Mouse (Mus musculus): ENCODE results near the gene Mmp25.

Mmp25 gene

DNA sequence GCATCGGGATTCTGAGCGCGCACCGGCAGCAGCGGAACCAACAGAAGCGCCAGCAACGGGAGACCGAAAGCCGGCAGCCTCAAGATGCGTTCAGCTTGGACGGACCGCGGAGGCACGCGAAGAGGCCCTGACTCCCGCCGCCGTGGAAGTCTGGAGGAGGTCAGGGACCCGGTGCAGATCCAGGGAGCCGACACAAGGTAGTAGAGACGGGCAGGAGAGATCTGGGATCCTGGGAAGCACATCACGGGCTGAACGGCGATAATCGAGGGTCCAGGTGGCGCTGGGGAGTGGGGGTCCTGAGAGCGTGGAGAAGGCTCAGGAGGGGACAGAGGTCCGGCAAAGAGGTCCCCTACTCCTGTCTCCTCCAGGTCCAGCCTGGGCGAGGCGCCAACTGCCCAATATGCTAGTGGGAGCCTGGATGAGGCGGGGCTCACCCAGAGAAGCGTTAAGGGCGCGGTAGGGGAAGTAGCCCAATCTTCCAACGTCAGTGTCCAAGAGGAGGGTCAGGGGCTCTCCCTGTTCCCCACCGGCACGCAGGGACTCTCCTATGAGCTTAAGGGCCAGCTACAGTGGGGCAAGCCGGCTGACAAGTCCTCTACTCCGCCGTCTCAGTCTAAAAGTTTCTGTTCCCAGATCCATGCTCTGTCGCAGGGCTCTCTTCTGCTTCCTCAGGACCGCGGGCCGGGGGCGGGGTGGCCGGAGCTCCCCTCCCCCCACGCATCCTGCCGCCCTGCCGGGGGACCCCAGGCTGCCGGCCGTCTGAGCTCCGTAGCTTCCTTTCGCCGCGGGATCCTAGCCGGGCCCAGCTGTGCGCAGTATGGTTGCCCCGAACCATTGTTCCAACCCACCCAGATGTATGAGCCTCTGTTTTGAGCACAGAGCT lies at the start of gene Mmp25:
Gene Mmp25, minus strand, starts transcription at position 665 of the 883 bp plus-strand sequence.
- no peak for DNase-seq

DNA sequence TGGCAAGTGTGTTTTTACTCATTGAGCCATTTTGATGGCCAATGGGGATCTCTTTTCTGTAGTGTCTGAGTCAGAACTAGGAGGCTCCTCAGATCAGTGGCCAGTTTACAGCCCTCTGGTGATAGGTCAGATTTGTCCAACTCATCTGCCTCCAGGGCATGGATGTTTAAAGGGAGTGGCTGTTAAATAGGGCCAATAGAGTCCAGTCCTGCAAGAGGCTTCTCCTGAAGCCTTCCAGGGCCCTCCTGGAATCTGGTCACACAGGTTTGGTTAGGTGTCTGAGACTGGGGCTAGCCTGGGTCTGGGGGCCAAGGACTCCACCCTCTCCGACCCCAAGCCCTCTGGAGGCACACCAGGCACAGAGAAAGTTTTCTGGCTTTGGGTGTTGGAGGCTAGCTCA lies 49.4 kb upstream of the Mmp25 start:
- no peak for DNase-seq

DNA sequence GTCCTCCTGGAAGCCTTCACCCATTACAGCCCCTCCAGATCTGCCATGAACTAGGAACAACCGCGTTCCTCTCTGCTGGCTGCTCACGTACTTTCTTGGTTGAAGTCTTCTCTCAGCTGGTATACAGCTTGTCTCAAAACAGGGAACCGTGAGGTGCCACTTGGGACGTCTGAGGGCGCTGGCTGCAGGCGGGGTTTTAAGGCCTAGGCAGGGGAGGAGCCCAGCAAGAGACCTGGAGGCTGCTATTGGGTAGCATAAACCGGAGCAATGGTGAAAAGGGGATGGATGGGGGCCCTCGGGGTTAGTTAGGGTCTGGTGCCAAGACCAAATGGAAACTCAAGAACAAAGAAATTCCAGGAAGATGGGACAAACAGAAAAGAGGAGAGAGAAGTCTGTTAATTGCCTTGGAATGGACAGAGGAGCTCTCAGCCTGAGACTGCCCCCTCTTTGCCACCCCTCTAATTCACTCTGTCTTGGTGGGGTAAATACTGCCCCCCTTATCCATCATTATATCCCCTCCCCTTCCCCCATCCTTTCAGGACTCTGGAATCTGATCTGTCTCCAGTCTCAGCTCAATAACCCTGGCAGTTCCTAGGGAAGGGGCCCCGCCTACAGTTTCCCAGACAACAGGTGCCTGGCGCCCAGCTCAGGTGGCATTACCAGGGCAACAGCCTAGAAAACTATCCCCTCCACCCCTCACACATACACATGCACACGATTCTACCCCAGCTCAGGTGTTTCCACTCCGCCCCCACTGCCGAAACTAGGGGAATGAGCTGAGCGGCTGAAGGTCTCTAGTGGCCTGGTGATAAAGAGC lies 39.0 kb upstream of the Mmp25 start, which contains the start of gene Cldn9:
Gene Cldn9, minus strand, starts transcription at position 171 of the 817 bp plus-strand sequence.
- DNase-seq: no peak

GRCm38 (mm10) chr17:23683226-23683625 lies 38.1 kb upstream of the Mmp25 start:
- no peak for DNase-seq

GRCm38 (mm10) chr17:23682530-23682929 lies 37.5 kb upstream of the Mmp25 start:
- DNase-seq: no peak

DNA sequence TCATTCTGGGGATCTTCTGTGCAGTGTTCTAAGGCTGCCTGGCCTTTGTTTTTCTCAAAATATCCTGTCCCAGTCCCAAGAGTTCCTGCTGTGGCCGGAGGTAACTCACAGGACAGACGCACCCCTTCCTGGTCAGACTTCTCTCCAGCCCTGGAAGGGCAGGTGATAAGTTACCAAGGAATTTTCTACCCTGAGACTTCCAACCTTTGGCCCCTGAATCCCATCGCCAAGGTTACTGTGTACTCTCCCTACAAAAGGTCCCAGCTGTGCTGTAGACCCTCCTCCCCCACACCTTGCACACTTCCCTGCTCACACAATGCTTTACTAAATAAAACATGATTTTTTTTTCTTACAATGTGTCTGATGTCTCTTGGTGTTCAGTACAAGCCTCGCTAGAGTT lies 37.0 kb upstream of the Mmp25 start:
- DNase-seq: no peak

- no peak for DNase-seq
These were observed 36.0 kb upstream of the Mmp25 start for GRCm38 (mm10) chr17:23681086-23681485.

GRCm38 (mm10) chr17:23680336-23680735 lies 35.3 kb upstream of the Mmp25 start:
- no peak for DNase-seq

GRCm38 (mm10) chr17:23679127-23679835 lies 34.2 kb upstream of the Mmp25 start, which contains the start of gene Cldn6:
Gene Cldn6 (plus strand): TSS chr17:23679249.
- no peak for DNase-seq

- DNase-seq: peak; percentile 76 to 88
These were observed 32.2 kb upstream of the Mmp25 start, which contains the start of gene Tnfrsf12a for GRCm38 (mm10) chr17:23677236-23677679. Gene Tnfrsf12a (minus strand): TSS chr17:23677468.

DNA sequence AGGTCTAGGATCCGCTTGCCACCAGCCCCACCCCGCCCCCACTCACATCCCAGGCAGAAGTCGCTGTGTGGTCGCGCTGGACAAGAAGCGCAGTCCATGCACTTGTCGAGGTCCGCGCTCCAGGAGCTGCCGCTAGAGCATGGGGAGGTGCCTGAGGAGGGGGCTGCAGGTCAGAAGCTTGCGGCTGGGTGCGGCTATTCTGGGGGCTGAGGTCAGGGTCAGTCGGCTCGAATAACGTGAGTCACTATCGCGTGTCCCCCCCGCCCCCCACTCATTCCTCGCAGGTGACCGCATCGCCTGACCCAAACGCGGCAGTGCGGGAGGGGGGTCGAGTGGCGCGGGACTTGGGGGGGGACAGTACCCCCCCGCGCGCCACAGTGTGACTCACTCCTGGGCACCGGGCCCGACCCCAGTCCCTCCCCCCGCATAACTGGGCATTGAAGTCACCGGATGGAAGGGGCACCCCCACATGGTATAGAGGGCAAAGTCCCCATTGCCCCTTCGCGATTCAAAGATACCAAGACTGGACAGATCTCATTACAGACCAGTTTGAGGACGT lies 31.5 kb upstream of the Mmp25 start:
- peak in 1 of 2 experiments; percentile 25 for DNase-seq

DNA sequence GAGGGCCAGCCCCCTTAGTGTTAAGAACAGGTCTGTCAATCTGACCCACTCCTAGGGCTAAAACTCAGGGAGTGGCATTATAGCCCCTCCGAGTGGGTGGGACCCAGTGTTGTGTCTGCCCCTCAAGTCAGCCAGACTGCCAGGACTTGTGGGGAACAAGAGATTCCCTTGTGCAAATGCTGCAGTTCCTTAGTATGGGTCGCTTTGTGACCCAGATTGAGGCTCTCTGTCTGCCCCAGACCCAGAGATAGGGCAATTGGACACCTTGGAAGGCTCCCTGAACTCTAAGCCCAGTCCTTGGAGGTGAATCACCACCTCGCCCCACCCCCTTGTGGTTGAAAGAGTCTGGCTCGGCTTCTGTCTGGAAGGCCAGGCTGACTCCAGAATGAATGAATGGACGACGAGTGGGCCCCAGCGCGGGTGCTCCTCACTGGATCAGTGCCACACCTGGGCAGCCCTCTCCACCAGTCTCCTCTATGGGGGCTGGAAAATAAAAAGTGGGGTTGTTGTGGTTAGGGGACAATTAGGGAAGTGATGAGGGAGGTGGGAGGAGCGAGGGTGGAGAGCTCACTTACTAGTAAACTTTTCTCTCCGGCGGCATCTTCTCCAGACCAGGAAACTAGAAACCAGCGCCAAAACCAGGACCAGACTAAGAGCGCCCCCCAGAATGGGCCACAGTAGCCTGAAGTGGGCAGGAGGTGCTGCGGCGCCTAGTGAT lies 30.6 kb upstream of the Mmp25 start:
- DNase-seq: peak in 1 of 2 experiments; percentile 40

GRCm38 (mm10) chr17:23675127-23675526 lies 30.1 kb upstream of the Mmp25 start:
- DNase-seq: no peak

- no peak for DNase-seq
These were observed 29.3 kb upstream of the Mmp25 start for GRCm38 (mm10) chr17:23674271-23674952.

DNA sequence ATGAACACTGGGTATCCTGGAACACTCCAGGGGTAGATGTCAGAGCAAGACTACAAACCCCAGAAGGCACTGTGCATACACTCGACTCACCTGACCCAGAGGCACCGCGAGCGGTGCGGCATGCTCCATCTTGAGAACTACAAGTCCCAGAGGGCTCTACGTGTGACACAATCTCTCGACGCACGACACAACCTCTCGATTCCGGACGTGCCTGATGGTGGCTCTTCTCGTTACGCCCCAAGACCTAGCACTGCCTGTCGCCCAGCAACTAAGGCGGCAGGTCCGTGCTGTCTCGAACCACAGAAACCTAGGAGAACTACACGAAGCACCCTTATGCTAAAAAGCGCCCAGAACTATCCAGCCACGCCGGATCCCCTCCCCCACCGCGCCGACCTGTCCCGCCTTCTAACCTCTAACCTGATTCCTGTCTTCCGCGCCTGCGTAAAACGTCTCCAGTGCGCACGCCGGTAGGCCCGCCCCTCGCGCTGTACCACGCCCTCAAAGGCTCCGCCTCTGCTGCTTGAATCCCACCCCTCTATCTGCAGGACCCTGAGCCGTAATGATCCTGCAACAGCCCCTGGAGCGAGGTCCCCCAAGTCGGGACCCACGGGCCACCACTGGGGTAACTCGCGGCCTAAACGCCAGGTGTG lies 28.5 kb upstream of the Mmp25 start, which contains the start of the genes Hcfc1r1 and Thoc6:
Gene Hcfc1r1, plus strand, starts transcription at position 173 of the 650 bp plus-strand sequence.
Gene Thoc6, minus strand, starts transcription at position 459 of the 650 bp plus-strand sequence.
- peak; percentile 86 to 91 for DNase-seq

GRCm38 (mm10) chr17:23672761-23673160 lies 27.7 kb upstream of the Mmp25 start:
- no peak for DNase-seq

- DNase-seq: no peak
These were observed 26.4 kb upstream of the Mmp25 start for GRCm38 (mm10) chr17:23671519-23671918.

DNA sequence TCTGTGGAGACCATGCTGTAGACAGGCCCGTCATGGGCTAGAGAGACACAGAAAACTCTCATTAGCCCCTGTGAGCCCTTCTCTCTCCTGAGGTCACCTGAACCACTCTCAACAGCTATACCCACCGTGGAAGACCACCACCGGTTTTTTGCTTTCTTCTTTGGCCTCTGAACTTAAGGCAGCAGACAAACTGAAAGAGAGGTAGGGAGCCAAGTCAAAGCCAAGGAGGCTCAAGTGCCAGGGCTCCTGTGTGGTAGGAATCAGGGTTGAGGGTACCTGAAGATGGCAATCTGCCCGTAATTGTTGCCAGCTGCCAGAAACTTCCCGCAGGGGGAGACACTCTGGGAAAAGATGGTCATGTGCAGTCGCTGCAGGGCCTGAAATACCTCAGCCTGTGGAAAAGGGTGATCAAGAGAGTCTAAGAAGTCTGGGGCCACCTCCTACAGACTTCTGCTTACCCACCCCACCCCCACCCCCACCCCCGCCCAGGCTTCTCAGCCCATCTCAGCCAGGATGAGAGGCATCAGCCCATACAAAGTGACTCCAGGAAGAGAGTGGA lies 25.5 kb upstream of the Mmp25 start:
- no peak for DNase-seq

DNA sequence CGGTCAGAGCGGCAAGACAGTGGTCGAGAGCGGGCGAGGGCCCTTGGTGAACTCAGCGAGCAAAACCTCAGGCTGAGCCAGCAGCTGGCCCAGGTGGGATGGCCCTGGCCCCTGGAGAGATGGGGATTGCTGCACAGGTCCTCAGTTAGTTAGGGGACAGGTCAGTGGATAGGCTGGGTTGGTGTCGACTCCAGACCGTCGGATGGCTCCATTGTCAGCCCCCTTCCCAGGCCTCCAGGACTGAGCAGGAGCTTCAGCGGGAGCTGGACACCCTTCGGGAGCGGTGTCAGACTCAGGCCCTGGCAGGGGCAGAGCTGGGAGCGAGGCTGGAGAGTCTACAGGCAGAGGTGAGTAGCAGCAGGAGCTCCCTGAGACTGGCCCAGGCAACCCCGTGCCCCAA lies 20.4 kb upstream of the Mmp25 start:
- no peak for DNase-seq

DNA sequence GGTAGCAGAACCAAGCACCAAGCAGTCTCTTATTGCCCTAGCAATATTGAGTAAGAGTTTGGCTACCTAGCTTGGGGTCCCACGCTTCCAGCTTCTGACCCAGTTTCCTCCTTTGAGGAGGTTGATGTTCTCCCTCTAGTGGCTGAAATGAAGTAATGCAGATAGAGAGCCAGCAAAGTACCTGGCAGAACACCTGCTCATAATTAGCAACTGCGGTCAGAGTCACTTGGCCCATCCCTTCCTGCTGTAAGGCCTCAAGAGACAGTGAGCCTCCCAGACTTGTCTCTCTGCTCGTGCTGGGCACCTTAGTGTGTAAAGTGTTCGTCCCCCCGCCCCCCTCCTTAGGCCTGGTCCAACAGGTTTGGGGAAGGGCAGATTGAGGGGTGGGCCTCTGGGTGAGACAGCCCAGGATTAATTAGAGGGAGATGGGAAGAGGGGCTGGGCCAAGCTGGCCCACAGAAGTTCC lies 19.5 kb upstream of the Mmp25 start:
- DNase-seq: no peak

Data from spleen, adult 18-20 months (tissue).